Mouse (Mus musculus) olfactory bulb, adult 2 months (tissue): ENCODE measurements at regions not wholly inside any gene's neighbourhood (a gene's known extent, or its start where the extent isn't known, plus 50 kb on each side); places are given as distances from the start of the nearest gene placed in this dataset.

Experiments
- CTCF ChIP-seq: fragments of 200-500 bp; IDR thresholded peaks from 2 replicates; pipeline ENCODE4 v1.5.1; 2012; ENCODE audit warnings: low read depth, mild to moderate bottlenecking, low read length, moderate library complexity; ENCODE audit not compliant: insufficient read depth
- POLR2A ChIP-seq: fragments of 200-500 bp; IDR thresholded peaks from 2 replicates; pipeline ENCODE4 v1.6.1; 2012; ENCODE audit warnings: mild to moderate bottlenecking, low read depth, low read length, moderate library complexity; ENCODE audit not compliant: insufficient read depth

GRCm38 (mm10) chr2:53728693-53729092 lies 356.7 kb downstream of the Rprm start:
- TF ChIP-seq CTCF, result no peak
- no peak for TF ChIP-seq POLR2A
